Mouse (Mus musculus): ENCODE data around the gene Hhip. TPM values are rescaled to one million over a fixed set of nuclear protein-coding genes. Genes with fewer than 3 reads are reported as not detected.
"Not testable (repeated sequence)": the region's sequence is repeated elsewhere in the genome, so short reads cannot be mapped to it uniquely, and the experiment has no call there.

Gene Hhip
- total RNA-seq, 2 experiments from 2014 or later: 0.42 to 0.48 TPM

DNA sequence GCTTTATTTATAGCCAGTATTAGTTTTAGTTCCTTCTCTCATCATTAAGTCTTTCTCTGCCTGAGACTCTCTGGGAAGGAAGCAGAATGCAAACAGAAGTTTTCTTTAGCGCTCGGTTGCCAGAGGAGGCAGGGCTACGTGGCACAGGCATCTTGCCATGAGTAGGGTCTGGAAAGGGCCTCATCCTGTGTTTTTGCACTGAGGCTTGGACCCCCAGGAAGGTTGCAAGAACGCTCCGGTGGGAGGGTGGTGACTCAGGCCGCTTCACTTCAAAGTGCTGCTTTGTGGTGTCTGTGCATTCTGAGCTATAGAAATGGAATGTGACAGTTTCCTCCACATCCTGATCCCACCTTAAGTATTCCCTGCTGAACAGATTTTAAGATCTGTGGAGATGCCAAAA is 62.7 kb downstream of the Hhip start:
- no peak for DNase-seq
- intact Hi-C loops (cut with DNase I): no loop called here

DNA sequence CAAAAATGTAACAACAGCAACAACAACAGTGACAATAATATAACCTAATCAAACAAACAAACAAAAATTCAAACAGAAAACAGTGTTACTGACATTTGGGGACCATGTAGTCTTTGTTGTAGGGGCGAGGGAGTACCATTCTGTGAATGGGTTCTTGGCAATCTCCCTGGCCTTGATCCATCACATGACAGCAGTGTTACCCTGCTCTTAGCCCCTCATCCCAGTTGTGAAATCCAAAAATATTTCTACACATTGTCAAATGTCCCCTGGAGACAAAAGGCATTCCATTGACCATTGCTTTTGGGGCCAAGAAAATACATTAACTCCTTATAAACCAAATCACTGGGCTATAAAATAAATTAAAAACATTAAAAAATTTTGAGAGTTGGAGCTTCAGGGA is 64.3 kb downstream of the Hhip start:
- intact Hi-C loops (cut with DNase I): no loop called here
- no peak for DNase-seq

DNA sequence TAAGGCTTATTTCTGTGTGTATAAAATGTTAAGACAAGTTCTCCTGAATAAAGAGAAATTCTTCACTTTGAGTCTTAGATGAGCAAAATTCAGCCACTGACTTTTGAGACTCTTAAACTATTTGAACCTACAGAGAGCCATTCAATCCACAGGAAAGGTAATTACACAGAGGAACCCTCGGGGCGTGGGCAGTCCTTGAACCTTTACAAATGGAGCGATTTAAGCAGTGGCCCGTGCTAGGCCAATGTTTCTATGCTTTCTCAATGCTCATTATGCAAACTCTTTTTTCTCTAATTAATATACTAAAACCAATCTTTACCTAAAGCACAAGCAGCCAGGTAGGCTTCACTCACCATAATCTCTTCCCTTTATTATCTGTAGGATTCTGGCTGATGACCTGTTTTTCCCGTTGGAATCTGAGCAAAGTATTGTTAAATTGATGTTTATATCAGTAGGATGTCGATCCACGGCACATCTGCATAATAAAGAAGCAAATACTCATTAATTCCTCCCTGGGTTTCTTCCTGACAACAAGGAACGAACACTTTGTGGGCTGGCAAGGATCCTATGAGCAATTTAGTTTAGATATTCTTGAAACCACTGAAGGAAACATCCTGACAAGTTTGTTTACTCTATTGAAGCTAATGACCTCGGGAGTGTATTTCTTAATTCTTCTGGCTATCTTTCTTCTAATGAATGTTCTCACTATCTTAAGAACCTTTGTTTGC is 65.5 kb downstream of the Hhip start:
- DNase-seq: no peak
- intact Hi-C loops (cut with DNase I): no loop called here

DNA sequence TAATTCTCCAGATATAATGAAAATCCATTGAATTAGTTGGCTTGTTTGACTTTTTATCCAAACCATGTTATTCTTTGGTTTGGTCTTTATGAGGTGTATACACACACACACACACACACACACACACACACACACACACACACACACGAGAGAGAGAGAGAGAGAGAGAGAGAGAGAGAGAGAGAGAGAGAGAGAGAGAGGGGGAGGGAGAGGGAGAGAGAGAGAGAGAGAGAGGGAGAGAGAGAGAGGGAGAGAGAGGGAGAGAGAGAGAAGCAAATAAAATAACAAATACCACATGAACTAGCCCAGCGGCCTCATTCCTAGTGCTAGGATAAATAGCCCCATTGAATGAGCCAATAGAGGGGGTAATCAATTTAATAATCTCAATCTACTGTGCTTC is 66.4 kb downstream of the Hhip start:
- DNase-seq; intact Hi-C loops (cut with DNase I): not testable (repeated sequence)

DNA sequence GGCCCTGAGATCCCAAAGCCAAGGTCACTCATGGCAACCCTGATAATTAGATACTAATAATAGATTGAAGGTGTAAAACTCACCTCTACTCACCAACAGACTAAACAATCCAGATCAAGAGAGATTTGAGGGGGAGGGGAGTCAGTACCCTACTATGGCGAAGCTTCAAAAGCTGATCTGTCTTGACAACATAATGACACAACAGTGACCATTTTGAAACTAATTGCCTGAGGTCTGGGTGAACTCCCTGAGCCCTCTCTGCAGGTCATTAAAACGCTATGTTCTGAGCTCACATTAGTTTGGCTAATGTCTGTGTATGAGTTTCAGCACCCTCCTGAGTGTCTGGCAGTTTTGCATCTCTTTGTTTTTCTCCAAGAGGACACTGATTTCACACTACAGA is 72.9 kb downstream of the Hhip start:
- intact Hi-C loops (cut with DNase I): no loop called here
- no peak for DNase-seq

DNA sequence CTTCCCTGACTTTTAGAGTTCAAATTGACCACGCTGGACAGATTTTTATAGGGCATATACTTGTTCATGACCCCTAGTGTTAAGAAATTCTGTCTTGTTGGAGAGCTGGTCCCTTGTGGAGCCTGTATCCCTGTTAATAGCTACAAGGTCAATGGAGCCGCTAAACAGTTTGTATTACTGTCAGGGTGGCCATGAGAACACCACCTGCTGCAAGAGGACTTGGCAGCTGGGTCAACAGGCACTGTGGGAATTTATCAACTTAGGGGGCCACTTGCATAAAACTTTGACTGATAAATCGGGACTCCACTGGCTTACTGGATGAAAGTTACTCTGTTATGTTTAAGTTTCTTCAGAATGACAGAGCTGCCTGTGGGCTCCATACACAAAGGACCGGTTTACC is 75.7 kb downstream of the Hhip start:
- no peak for DNase-seq
- intact Hi-C loops (cut with DNase I): no loop called here

DNA sequence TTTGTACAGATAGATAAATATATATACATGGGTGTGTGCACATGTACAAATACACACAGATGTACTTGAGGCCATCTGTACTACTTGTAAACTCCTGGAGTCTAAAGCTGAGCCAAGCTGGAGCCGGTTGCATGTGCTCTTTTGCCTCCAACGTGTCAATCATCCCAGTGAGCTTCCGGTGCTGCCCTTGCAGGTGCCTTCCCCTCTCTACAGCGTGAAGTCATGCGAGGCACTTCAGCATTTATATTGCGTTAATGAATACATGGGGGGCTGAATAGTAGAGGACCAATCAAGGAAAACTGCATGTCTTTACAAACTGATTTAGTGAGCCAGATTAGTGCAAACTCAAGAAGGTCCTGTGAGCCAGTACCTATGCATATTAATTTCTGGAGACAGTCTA is 91.6 kb downstream of the Hhip start:
- DNase-seq: no peak
- intact Hi-C loops (cut with DNase I): no loop called here

DNA sequence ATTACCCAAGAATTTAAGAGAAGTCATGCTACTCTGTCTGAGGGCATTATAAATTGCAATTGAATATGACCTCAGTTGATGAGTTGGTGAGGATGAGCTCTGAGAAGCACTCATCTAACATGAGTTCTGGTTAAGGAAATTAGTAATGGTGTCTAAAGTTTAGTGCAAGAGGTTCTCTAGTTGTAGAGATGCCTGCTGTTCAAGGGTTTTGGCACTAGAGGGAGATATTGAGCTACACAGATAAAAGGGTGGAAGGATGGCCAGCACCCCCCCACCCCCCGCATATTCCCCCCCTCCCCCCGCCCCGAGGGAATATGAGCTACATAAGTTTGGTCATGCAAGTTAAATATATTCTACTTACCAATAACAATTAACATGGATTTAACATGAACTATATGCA is 104.9 kb downstream of the Hhip start:
- intact Hi-C loops (cut with DNase I): no loop called here

DNA sequence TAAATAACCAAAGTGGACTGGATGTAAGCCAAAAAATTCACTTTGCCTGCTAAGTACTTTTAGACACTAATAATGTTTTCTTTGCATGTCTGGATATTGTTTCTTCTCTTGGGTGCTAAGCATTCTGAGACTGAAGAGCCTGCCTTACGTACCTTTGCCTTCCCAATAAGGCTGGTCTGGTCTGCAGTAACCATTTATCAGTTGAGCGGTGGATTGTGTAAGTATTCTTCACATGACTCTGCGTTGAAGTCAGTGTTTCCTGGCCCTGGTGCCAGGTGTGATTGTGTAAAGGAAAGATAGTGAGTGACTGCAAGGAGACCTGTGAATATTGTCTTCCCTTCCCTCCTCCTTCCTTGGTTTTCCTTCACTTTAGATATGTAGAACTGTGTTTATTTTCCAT is 107.4 kb downstream of the Hhip start:
- intact Hi-C loops (cut with DNase I): no loop called here
- DNase-seq: no peak

More for the DNA sequence above, 104.9 kb downstream of the Hhip start:
- no peak for DNase-seq

DNA sequence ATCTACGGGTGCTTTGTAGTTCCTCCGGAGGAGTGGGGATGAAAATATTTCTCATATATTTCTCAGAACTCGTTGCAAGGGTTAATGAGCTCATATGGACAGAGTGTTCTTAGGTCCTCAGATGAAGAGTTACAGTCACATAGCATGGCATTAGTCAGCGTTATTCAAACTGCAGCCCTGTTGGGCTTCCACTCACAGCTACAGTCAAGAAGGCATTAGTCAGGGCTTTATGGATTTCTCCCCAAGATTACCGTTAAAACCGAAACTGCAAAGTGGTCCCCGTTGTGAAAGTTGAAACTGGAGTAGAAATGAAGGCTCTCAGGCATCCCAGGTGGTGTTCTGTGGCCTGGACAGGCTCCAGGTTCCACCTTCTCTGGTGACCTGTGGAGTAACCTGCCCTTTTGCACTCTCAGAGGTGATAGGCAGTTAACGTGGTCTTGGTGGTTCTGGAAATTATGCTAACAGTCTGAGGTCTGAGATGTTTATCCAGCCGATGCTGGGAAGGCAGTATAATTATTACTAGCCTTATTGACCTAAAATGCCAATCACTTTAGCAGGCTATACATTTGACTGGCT is 112.2 kb downstream of the Hhip start:
- intact Hi-C loops (cut with DNase I): no loop called here
- no peak for DNase-seq

DNA sequence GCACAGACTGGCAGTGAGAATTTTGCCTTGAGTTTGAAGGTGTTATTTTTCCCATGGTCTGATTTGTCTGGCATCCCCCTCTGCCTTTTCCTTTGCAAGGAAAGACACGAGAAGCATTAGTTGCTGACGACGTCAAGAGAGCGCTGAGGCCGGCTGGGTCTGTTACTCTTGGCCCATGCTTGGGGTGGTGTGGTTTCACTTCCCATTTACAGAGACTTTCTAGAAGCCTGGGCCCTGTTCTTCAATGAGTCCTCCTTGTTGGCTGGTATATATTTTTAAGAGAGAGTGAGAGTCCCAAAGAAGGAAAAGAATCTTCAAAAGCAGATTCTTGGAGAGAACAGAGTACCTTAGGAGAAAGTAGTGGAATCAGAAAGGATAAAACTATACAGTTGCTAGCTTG is 116.7 kb downstream of the Hhip start:
- no peak for DNase-seq
- intact Hi-C loops (cut with DNase I): no loop called here

DNA sequence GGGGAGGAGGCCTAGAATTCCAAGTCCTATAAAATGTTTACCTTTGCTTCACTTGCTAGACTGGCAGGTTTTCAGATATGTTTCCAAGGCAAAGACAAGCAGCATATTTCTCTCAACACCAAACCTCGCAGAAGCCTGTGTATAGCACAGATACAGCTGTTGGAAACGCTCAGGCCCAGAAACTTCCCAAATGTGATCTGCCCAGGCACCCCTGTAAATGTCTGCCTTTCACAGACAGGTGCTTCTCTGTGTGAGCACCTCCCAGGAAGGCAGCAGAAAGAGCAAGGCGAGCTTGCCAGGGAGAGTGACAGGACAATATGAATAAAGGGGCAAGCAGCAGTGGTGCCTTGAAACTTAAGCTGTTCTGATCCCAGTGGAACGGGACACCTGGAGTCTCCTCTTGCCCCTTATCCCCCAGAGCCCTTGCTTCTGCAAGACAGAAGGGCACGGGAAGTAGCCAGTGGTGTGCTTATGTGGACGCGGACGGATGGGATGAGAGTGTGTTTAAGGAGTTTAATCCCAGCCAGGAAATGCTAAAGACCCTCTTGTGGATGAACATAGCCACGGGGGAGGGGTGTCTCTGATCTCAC is 120.9 kb downstream of the Hhip start:
- intact Hi-C loops (cut with DNase I): no loop called here
- no peak for DNase-seq

DNA sequence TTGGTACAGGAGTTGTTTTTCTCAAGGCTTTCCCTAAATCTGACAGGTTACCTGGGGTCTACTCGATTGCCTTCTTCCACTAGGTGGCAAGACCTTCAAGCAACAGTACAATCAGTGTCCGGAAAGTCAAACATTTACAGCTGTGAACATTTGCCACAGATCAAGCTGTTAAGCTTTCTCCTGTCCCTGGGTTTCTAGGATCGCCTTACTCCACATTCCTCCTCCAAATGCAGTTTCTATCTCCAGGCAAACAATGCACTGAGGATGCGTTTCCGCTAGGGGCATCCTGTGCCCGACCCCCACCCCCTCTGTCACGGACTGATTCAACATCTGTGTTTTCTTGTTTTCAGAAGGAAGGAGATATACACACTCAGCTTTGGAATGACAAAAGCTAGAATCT is 122.0 kb downstream of the Hhip start:
- intact Hi-C loops (cut with DNase I): no loop called here
- no peak for DNase-seq

DNA sequence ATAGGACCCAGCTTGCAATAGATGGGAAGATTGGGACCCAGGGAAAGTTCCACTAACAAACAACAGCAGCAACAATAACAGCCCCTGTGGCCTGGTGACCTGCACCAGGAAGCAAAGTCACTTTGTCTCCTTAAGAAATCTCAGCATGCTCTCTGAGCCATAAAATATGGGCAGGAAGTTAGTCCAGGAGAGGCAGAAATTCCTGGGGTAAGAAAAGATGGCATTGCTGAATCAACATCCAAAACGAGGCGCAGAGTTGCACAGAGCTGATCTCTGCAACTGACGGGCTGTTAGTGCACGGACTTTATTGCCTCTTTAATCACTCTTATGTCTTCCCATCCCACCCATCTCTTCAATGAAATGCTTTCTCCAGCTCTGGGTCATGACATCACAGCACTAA is 128.6 kb downstream of the Hhip start:
- intact Hi-C loops (cut with DNase I): no loop called here
- no peak for DNase-seq

DNA sequence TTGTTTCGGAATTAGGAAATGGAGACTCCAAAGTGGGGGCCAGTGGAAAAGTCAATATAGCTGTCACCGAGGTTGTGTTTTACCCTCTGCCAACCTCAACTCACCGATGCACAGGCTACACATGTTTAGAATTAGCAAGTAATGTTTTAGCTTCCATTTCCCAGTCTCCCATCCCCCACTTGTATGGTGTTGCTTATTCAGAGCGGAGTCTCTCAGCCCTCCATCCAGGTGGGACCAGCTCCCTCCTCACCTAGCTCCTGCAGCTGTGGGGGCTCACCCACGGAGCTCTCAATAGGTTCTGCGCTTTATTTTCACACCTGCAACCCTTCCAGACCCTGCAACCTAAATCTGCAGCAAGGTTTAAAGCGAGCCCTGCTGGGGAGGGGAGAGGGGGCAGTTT is 140.6 kb downstream of the Hhip start:
- DNase-seq: no peak
- intact Hi-C loops (cut with DNase I): no loop called here

Measured in gastrocnemius, postnatal 36 days (tissue).